Mouse (Mus musculus): ENCODE measurements around the gene Nabp2.

Gene Nabp2

DNA sequence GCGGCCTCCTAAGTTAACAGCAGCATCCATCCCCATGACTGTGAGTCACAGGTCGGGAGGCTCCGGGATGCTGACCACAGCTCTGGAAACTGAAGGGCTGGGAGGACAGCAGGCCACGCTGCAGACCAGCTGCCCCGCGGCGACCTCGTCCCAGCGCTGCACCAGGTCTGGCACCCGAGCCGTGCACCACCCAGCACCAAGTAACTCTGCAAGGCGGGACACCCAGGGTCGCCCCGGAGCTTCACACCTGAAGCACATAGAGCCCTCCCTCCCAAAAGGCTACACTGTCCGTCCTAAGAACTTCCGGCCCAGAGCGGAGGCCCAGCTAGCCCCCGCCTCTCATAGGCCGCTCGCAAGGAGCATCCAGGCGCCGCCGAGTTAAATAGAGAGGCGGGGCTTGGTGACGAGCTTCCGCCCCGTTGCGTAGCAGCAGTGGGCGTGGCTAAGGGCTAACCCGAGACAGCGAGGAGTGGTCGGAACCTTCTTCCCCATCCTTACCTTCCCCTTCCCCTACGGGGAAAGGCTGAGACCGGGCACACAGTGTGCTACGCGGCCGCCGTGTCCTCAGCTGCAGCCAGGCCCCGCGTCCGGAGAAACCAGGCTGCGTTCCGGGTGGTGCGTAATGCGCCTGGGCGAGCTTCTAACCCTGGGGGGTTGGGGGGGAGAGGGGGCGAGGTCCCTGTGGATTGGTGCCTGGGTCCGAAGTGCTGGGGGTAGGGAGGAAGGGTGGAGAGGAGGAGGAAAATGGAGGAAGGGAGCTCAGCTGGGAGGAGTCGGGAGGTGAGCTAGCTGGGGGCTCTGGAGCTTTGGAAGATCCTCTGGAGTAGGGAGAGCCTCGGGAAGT, at the start of gene Nabp2, which contains the start of gene Rnf41:
Gene Nabp2, minus strand, starts transcription at position 282 of the 844 bp plus-strand sequence.
Gene Rnf41, plus strand, starts transcription at position 447 of the 844 bp plus-strand sequence.
- peak; percentile 100 for DNase-seq

DNA sequence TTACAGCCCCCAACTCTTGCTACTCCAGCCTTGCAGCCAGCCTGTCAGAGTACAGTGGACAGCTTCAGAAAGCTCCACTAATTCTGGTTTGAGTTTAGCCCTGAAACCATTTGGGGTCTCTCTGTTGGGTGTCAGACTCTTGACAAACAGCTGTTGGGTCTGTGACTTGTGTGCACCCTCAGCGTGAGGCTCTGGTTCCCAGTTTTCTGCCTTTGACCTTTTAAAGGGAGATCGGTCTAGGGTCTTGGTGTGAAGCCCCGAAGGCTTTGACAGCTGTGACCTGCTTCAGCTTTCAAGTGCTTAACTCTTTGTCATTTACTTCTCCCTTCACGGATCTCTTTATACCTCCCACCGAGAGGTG, 49.0 kb upstream of the Nabp2 start:
- DNase-seq, result no peak

DNA sequence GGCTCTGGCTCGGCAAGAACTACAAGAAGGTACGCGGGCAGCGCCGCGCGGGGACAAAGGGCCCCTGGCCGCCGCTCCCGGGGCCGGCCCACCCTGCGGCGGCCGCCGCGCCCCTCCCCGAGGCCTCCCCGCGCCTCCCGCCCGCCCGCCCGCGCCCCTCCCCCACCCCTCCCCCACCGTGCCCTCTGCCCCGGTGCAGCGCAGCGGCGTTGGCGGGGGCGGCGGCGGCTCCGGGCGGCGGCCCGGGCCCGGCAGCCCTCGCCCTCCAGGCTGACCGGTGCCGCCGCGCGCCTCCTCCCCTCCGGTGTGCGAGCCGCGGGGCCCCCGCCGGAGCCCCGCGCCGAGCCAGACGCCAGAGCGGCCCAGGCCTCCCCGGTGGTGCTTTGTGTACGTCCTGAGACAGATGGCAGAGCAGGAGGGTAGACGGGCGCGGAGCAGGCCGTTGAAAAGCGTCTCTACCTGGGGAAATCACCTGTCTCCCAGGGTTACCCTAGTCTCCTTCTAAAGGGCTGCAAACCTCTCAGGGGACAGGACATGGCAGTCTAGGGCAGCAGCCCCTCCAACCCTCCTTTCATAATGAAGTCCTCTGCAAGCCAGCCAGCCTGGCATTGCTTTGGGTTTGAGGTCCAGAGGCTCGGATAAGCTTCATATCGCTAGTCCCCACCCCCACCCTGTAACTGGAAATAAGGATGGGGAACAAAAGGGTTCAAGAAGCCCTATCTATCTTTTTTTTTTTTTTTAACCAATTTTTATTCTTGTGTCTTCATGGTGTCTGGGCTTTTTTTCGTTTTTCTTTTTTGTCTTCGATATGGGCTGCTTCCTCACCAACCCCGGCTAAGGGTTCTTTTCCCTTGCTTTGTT, 48.3 kb upstream of the Nabp2 start:
- DNase-seq, result no peak

DNA sequence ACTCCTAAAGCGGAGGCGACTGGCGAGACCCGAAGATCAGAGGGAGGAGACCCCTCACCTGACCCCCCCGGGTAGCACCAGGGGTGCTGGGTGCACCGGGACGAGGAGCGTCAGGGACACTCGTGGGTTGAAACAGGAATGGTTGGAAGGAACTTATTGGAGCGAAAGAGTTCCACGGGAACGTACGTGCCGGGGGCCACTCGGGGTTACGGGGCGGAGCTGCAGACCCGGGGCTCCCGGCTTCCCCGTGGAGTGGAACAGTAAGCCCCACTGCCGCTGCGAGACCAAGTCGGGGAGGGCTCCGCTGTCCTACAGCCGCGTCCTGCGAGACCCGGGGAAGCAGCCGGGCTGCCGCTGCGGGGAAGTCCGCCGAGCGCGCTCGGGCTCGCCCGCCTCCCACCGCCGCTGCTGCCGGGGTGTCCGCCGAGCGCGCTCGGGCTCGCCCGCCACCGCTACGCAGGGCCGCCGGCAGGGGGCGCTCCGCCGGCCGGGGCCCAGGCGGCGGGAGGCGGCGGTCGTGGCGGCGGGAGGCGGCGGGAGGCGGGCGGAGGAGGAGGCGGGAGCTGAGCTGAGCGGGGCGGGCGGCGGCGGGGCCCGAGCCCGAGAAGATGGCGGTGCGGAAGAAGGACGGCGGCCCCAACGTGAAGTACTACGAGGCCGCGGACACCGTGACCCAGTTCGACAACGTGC, 47.6 kb upstream of the Nabp2 start, which contains the start of gene Smarcc2:
Gene Smarcc2, plus strand, starts transcription at position 530 of the 690 bp plus-strand sequence.
- peak; percentile 99 for DNase-seq

DNA sequence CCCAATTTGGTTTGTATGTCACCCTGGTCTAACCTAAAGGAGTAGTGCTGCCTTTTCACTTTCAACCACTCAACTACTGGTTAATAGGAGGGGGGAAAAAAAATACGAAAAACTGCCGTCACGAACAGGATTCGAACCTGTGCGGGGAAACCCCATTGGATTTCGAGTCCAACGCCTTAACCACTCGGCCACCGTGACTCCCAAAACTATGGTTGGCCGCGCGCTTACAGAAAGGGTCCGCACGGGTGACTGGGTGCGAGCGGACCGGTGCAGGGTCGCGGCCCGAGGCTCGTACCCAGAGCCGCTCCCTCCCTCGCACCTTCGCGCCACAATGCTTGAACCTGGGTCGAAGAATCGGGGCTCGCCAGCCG, 47.0 kb upstream of the Nabp2 start:
- DNase-seq, result no peak

DNA sequence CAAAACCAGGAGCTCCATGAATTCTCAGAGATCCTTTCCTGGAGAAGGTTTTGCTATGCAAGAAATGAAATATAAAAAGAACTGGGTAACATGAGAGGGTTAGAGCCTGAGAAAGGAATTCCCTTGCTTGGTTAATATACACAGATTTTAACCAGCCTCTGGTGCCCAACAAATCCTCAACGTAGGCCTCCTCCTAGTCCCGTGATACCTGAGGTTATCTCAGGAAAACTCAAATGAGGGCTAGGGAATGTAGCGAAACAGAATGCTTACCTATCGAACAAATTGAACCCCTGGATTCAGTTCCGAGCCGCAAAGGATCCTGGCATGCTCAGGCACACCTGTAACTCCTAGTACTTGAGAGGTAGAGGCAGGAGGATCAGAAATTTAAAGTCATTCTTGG, 46.4 kb upstream of the Nabp2 start:
- no peak for DNase-seq

DNA sequence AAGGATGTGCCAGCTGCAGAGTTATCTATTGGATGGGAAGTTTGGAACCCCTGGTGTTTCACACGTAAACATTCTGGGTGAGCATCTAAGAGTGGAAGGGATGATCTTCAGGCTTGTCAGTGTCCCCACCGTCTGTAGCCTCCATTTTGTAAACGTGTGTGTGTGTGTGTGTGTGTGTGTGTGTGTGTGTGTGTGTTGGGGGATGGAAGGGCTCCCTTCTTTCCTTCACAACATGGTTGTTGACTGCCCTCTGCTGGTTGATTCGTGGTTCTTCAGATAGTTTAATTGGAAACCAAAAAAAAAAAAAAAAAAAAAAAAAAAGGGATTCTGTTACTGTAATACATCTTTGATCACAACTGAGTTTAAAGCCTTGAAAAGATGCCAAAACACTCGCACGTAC, 44.0 kb upstream of the Nabp2 start:
- DNase-seq, result peak; percentile 95

DNA sequence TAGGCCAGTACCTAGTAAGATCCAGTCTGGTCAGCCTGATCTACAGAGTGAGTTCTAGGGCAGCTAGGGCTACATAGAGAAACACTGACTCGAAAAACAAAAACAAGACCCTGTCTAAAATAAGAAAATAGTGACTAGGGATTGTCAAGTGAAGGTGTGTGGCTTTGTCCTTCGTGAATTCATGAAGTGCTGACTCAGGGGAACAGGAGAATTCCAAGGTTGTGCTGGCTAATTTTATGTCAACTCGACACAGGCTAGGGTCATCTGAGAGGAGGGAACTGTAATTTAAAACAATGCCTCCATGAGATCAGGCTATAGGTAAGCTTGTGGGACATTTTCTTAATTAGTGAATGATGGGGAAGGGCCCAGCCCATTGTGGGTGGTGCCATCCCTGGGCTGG, 43.2 kb upstream of the Nabp2 start:
- no peak for DNase-seq

DNA sequence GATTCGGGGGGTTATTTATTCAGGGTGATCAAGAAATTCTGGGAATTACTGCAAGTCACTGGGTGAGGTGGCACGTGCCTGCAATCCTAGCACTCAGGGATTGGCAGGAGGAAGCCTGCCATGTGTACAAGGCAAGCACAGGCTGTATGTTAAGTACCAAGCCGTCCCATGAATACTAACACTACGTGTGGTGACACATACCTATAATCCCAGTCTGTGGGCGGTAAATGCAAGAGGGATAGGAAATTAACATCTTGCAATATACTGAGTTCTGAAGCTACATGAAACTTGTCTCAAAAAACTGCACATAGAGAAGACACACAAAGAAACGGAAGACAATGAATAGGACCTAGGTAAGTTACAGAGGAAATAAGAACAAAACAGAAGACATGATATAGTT, 39.7 kb upstream of the Nabp2 start:
- no peak for DNase-seq

DNA sequence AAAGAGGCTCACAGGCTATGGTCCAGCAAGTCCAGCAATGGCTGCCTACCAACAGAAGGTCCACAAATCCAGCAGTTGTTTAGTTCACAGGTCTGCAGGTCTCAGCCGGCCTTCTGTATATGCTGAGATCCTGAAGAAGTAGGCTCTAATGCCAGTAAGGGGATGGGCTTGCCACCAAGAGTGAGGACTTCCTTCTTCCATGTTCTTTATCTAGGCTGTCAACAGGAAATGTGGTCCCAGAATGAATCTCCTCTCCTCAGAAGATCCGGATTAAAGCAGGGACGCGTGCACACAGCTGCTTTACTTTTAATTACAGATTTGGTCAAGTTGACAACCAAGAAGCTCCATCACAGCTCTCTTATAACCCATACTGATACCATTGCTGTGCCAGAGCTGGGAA, 34.1 kb upstream of the Nabp2 start:
- DNase-seq, result no peak

DNA sequence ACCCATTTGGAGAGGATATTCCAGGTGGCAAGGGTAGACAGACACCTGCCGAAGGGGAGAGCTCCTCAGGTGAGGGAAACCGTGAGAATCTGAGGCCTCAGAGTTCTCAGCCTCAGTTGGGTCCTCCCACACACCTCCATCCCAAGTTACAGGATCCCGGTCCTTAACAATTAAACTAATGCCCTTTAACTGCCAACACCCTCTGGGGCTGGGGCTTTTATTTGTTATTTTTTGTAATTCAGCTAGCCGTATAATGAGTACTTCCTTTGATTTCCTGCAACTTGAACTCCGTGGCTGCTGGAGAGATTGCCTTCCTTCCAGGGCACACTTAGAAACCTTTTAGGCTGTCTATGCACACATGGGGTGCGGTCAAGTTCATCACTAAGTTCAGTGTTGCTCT, 33.1 kb upstream of the Nabp2 start:
- no peak for DNase-seq

DNA sequence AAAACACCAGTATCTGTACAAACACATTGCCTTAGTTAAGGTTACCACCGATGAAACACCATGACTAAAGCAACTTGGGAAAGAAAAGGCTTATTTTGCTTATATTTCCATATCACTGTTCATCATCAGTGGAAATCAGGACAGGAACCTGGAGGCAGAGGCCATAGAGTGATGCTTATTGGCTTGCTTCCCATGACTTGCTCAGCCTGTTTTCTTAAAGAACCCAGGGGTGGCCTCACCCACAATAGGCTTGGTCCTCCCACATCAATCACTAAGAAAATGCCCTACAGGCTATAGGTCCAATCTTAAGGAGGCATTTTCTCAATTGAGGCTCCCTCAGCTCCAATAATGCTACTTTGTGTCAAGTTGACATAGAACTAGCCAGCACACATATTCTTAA, 31.4 kb upstream of the Nabp2 start:
- DNase-seq, result no peak

DNA sequence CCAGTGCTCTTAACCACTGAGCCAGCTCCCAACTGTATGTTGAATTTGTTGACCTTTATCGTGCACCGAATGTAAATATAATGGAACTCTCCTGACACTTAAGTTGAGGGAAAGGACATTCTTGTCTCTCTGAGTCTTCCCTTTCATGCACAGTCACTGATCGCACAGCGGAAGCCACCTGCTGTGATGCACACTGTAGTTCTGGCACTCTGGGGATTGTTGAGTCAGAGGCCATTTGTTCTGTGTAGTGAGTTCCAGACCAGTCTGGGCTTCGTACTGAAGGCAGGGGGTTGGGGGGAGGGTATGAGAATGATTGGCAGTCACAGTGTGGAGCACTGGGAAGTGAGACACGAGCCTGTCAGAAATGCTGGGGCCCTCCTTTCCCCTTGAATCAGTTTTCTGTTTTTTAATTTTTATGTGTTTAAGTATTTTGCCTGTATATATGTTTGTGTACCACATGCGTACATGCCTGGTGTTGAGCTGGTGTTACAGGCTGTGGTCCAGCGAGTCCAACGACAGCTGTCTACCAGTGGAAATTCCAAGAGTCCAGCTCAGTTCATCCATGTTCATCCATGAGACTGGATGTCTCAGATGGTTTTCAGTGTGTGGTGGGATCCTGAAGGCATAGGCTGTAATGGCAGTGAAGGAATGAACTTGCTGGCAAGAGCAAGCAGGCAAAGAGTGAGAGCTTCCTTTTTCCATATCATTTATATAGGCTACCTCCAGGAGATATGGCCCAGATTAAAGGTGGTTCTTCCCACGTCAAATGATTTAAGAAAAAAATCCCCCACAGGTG, 30.2 kb upstream of the Nabp2 start:
- DNase-seq, result no peak

DNA sequence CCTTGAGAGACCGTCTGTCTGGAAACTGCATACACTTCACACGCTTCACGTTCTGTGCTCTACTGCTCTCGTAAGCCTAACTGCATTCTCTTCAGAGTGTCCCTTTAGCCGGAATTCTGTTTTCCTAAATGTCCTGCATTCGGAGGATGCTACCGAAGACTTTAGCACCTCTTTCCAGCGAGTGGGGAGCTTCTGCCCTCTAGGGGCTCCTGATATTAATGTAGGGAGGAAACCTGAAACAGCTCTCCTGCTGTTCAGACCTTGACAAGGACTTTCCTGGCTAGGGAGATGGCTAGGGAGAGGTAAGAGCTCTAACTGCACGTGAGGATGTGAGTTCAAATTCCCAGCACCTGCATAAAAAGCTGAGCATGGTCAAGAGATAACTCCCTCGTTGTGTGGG, 29.1 kb upstream of the Nabp2 start:
- no peak for DNase-seq

DNA sequence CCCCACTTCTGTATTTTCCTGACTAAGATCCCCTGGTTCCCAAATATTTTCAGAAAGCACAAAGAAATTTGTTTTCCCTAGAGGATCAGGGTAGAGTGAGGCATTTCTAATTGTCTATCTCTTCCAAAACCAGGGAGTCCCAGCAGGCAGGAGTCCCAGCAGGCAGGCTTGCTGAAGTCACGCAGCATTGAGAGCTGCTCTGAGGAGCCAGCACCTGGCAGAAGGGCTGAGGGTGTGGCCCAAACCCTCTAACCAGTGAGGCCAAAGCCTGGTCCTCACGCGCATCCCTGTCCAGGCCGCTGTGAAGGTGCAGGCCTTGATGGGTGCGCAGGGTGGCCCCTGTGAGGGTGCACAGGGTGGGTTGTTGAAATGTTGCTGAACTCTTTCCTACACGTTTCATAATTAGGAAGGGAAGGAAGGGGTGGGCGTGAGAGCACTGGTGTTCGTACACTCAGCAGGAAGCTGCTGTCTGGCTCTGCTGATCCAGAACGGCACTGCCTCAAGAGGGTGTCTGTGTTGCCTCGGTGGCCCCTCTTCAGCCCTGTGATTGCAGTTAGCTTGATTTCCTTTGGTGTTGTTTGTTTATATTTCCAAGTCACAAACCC, 27.5 kb upstream of the Nabp2 start:
- peak; percentile 94 for DNase-seq

DNA sequence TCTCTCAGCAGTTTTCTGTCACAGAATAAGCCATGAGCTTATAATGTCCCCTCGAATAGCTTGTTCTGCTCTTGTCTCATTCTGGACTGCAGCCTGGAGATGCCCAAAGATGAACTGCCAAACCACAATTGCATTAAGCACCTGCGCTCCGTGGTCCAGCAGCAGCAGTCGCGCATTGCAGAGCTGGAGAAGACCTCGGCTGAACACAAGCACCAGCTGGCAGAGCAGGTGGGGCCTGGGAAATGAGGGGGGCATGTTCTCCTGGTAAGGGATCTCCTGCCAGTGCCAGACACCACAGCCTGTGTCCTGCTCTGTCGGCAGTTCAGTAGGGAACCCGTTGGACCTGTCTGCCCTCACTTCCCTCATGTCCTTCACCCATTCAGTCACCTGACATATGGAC, 25.1 kb upstream of the Nabp2 start:
- no peak for DNase-seq

DNA sequence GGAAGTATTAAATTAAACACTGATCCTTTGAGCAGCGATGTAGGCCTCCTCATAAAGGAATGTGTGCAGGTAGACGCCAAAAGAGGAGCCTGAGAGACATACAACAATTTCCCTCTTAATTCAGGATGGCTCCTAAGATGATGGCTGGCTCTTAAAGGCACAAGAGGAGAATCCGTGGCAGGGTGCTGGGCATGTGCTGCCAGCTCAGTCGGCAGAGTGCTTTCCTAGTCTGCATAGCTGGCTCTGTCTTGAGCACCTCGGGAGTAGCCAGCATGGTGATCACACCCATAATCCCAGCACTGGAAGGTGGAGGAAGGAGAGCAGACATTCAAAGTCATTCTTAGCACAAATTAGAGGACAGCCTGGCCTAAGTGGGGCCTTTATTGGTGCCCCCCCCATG, 24.6 kb upstream of the Nabp2 start:
- DNase-seq, result no peak

DNA sequence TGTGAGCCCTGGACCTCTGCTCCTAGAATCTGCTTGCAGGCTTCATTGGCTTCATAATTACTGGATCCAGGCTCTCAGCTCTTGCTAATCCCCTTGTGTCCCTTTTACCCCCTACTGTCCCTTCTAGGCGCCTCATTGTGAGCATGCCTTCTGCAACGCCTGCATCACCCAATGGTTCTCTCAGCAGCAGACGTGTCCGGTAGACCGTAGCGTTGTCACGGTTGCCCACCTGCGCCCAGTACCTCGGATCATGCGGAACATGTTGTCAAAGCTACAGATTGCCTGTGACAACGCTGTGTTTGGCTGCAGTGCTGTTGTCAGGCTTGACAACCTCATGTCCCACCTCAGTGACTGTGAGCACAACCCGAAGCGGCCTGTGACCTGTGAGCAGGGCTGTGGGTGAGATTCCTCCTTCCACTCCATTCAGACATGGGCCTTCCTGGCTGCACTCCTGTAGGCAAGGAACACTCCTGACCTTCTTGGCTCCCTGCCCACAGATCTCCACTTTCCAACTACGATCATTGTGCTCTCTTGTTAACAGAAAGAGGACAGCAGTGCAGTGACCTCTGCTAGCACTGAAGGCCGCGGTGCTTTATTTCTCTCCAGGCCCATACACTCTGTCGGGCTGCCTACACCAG, 24.0 kb upstream of the Nabp2 start:
- peak; percentile 97 for DNase-seq

DNA sequence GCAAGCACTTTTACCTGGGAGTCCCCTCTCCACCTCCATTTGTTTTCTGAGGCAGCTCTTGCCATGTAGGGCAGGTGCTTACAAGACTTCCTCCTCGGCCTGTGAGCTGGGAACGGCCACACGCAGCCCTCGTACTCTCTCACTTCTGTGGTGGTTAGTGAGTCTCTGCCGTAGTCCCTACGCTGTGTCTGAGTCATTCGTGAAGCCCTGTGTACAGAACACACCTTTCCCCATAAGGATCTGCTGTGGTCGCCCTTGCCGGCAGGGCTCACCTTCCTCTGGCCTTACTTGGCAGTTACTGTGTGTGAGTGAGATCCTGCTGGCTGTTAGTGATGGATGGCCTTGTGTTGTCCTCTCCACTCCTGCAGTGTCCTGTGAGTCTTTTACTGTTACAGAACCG, 23.4 kb upstream of the Nabp2 start:
- DNase-seq, result no peak

DNA sequence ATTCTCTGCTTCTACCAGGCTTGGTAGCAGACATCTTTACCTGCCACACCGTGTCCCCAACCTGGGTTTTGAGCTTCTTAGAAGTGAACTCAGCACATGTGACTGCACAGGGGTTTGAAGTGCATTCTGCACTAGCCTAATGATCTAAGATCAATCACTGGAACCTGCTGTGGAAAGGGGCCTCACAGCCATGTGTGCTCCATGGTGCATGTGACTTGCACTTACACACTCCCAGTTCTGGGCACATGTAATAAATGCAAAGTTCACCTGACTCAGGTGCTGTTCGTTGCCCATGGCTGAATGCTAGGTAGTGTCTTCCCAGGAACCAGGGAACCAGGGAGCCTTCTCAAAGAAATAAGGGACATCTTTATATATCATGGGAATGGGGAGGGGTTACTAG, 22.1 kb upstream of the Nabp2 start:
- DNase-seq, result no peak

DNA sequence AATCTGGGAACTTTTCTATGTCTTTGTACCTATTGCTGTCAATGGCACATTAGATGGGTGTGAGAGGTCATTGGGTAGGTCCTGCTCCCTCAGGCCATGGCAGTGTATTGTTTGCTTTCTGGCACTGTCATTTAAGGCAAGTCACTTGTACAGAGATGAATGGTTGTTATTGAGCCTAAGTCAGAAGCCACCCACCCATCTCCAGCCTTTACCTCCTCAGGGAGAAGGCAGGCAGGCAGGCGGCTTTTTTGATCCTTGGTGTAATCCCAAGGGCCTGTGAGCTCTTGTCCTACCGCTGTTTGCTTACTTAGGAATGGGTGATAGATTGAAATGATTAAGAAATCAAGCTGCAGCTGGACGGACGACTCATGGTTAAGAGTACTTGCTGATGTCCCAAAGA, 18.2 kb upstream of the Nabp2 start:
- DNase-seq, result no peak

DNA sequence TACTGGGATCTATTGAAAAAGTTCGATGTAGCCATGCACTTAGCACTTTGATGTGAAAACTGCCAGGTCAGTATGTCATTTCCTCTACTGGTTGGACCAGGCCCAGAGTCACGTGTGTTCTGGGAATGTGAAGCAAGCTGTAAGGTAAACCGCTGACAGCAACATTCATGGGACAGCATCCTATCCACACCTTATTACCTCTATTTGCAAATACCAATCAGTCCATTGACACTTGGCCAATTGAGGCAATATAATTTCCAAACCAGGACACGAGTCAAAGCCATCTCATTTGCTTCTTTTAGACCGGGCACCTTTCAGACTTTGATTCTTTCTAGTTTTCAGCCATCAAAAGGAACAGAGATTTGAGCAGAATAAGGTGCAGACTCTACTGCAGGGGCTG, 17.8 kb upstream of the Nabp2 start:
- no peak for DNase-seq

Data from heart, adult 11 months (tissue).